Mouse (Mus musculus) heart, postnatal 0 days (tissue): ENCODE results near the gene Ubtf.

ENCODE experiments used
- CTCF ChIP-seq: IDR thresholded peaks from 2 replicates; pipeline ENCODE4 v1.5.1; 2016; ENCODE audit warnings: antibody characterized with exemption, control low read depth, low read depth
- EP300 ChIP-seq: IDR thresholded peaks from 2 replicates; pipeline ENCODE4 v1.6.1; 2016; ENCODE audit warnings: antibody characterized with exemption, low read depth

- no peak for TF ChIP-seq CTCF
- no peak for TF ChIP-seq EP300
Measured at GRCm38 (mm10) chr11:102311966-102312365, 7.6 kb downstream of the Ubtf start.
